Mouse (Mus musculus) left cerebral cortex, adult 18-20 months (tissue): ENCODE measurements around the gene Has1. TPM values are rescaled to one million over a fixed set of nuclear protein-coding genes. Genes with fewer than 3 reads are reported as not detected.
"Not testable (repeated sequence)": the region's sequence is repeated elsewhere in the genome, so short reads cannot be mapped to it uniquely, and the experiment has no call there.

Experiments
- DNase-seq, 2 experiments: peaks; one replicate each; pipeline ENCODE4 v3.0.0; 2021 to 2022; ENCODE audit warnings: low spot score in 2 of 2, mixed read lengths in 1 of 2
- total RNA-seq, 2 experiments: library from RNA; stranded (reverse); gene quantifications; 2 replicates each; pipeline ENCODE4 v1.2.3; 2021

Gene Has1
- total RNA-seq, 2 experiments from 2014 or later, result 0.67 to 1.4 TPM

- peak in 1 of 2 experiments; percentile 37 for DNase-seq
These were observed 9.6 kb downstream of the Has1 start for GRCm38 (mm10) chr17:17845187-17846027.

- DNase-seq, result not testable (repeated sequence)
These were observed 10.4 kb downstream of the Has1 start for GRCm38 (mm10) chr17:17844606-17845005.

- no peak for DNase-seq
These were observed 11.3 kb downstream of the Has1 start for GRCm38 (mm10) chr17:17843534-17844261.

- DNase-seq, result no peak
These were observed 14.2 kb downstream of the Has1 start for GRCm38 (mm10) chr17:17840796-17841195.

GRCm38 (mm10) chr17:17839276-17839675 lies 15.7 kb downstream of the Has1 start:
- DNase-seq, result no peak

GRCm38 (mm10) chr17:17837919-17838701 lies 16.9 kb downstream of the Has1 start:
- peak; percentile 90 to 94 for DNase-seq

GRCm38 (mm10) chr17:17837426-17837825 lies 17.6 kb downstream of the Has1 start:
- peak in 1 of 2 experiments; percentile 28 for DNase-seq

- no peak for DNase-seq
These were observed 18.9 kb downstream of the Has1 start for GRCm38 (mm10) chr17:17836101-17836500.

GRCm38 (mm10) chr17:17834896-17835295 lies 20.1 kb downstream of the Has1 start:
- no peak for DNase-seq

- DNase-seq, result no peak
These were observed 24.3 kb downstream of the Has1 start for GRCm38 (mm10) chr17:17830731-17831130.

GRCm38 (mm10) chr17:17829816-17830535 lies 25.0 kb downstream of the Has1 start:
- DNase-seq, result no peak

GRCm38 (mm10) chr17:17829052-17829785 lies 25.8 kb downstream of the Has1 start:
- DNase-seq, result no peak

- DNase-seq, result peak in 1 of 2 experiments; percentile 33
These were observed 26.6 kb downstream of the Has1 start for GRCm38 (mm10) chr17:17828191-17828981.

- DNase-seq, result peak; percentile 49 to 58
These were observed 27.3 kb downstream of the Has1 start for GRCm38 (mm10) chr17:17827658-17828190.

GRCm38 (mm10) chr17:17826751-17827657 lies 28.0 kb downstream of the Has1 start, which contains the start of gene Spaca6:
Spaca6 (plus strand) TSS chr17:17827158.
- DNase-seq, result peak; percentile 92 to 93

- DNase-seq, result peak in 1 of 2 experiments; percentile 39
These were observed 28.9 kb downstream of the Has1 start for GRCm38 (mm10) chr17:17825921-17826591.
